Mouse (Mus musculus) embryonic facial prominence, embryonic 11.5 days (tissue): ENCODE data around the gene Dapp1. TPM values are rescaled to one million over a fixed set of nuclear protein-coding genes. Genes with fewer than 3 reads are reported as not detected.

Experiments used
- ATAC-seq: fragments of 200-750 bp; cut with Nextera tagmentation; replicated peaks from 2 replicates; pipeline ENCODE4 v1.8.0; 2017; ENCODE audit warnings: low read depth; ENCODE audit not compliant: insufficient number of reproducible peaks, low FRiP score, low TSS enrichment
- DNase-seq: peaks from one replicate; pipeline ENCODE4 v3.0.0-alpha.2; 2015; ENCODE audit warnings: low spot score
- H3K27ac ChIP-seq: fragments of 300-500 bp; sonication (generic); replicated peaks from 2 replicates; pipeline ENCODE4 v1.5.1; 2014; ENCODE audit warnings: mild to moderate bottlenecking, low read depth, low read length, control low read depth
- H3K27me3 ChIP-seq: fragments of 300-500 bp; sonication (generic); 2 replicates; pipeline ENCODE4 v1.6.1; 2014; ENCODE audit warnings: mild to moderate bottlenecking, low read length, moderate library complexity, mixed read lengths; ENCODE audit not compliant: control insufficient read depth, insufficient read depth
- H3K36me3 ChIP-seq: fragments of 300-500 bp; sonication (generic); replicated peaks from 2 replicates; pipeline ENCODE4 v1.6.1; 2014; ENCODE audit warnings: low read depth, mild to moderate bottlenecking, low read length, moderate library complexity, mixed read lengths; ENCODE audit not compliant: control insufficient read depth, insufficient read depth
- H3K4me1 ChIP-seq: fragments of 300-500 bp; sonication (generic); 2 replicates; pipeline ENCODE4 v1.6.1; 2014; ENCODE audit warnings: low read length, mixed read lengths; ENCODE audit not compliant: control insufficient read depth, insufficient read depth
- H3K4me2 ChIP-seq: fragments of 300-500 bp; sonication (generic); 2 replicates; pipeline ENCODE4 v1.6.1; 2014; ENCODE audit warnings: low read depth, mild to moderate bottlenecking, control low read depth, low read length, moderate library complexity
- H3K4me3 ChIP-seq: fragments of 300-500 bp; sonication (generic); 2 replicates; pipeline ENCODE4 v1.5.1; 2014; ENCODE audit warnings: low read depth, low read length, control low read depth
- H3K9ac ChIP-seq: fragments of 300-500 bp; sonication (generic); replicated peaks from 2 replicates; pipeline ENCODE4 v1.6.1; 2014; ENCODE audit warnings: mild to moderate bottlenecking, control low read depth, low read length
- H3K9me3 ChIP-seq: fragments of 300-500 bp; sonication (generic); replicated peaks from 2 replicates; pipeline ENCODE4 v1.6.1; 2016; ENCODE audit warnings: mild to moderate bottlenecking, low read length, inconsistent platforms, mixed read lengths; ENCODE audit not compliant: control insufficient read depth
- WGBS: fragments of 180-500 bp; shearing (Covaris S2); extraction: QIAGEN DNeasy Blood & Tissue Kit; methylation state at CpG from one replicate; pipeline ENCODE4 v1.1.7; 2014; 5-methylcytosine and 5-hydroxymethylcytosine counted together
- polyA plus RNA-seq: library from polyadenylated mRNA; unstranded; fragments of >200 nt; fragmentation: Nextera tagmentation; extraction: Ambion mirVana; gene quantifications from 2 replicates; pipeline ENCODE4 v1.2.1, GENCODE M21; 2014

Dapp1 gene
- polyA plus RNA-seq, 1 experiment from 2014 or later = 4.6 TPM

GRCm38 (mm10) chr3:138014725-138015124 lies 33.4 kb upstream of the Dapp1 start:
- Histone ChIP-seq H3K27me3 (no peaks in the 10 kb centered on the region), H3K4me3 (no peak overlapping the region), H3K4me2 (no peak overlapping the region), H3K9me3 (no peaks in the 10 kb centered on the region), H3K27ac (no peak overlapping the region), H3K36me3 (no peaks in the 10 kb centered on the region), H3K9ac (no peak overlapping the region), H3K4me1 (no peaks in the 10 kb centered on the region)
- ATAC-seq = no peak
- WGBS = 82% methylated on average over 2 of the region's 2 CpGs
- DNase-seq = no peak

- WGBS = 57% methylated on average over 4 of the region's 4 CpGs
- H3K9ac ChIP-seq = no peak overlapping the region
- ATAC-seq (no peak), DNase-seq (no peak)
- H3K4me2 ChIP-seq = no peak overlapping the region
- no peaks in the 10 kb centered on the region for H3K36me3 ChIP-seq
- H3K9me3 ChIP-seq = no peaks in the 10 kb centered on the region
- no peak overlapping the region for H3K4me3 ChIP-seq
- H3K4me1 ChIP-seq = no peaks in the 10 kb centered on the region
- no peaks in the 10 kb centered on the region for H3K27me3 ChIP-seq
- no peak overlapping the region for H3K27ac ChIP-seq
Measured at GRCm38 (mm10) chr3:138012351-138012750, 31.0 kb upstream of the Dapp1 start.

- no peak overlapping the region for H3K9ac ChIP-seq
- WGBS = 73% methylated on average over 6 of the region's 6 CpGs
- H3K36me3 ChIP-seq = no peaks in the 10 kb centered on the region
- no peaks in the 10 kb centered on the region for H3K4me1 ChIP-seq
- no peak for ATAC-seq
- H3K9me3 ChIP-seq = no peaks in the 10 kb centered on the region
- H3K4me2 ChIP-seq = no peak overlapping the region
- no peak overlapping the region for H3K27ac ChIP-seq
- no peak for DNase-seq
- H3K4me3 ChIP-seq = no peak overlapping the region
- H3K27me3 ChIP-seq = no peaks in the 10 kb centered on the region
Measured at GRCm38 (mm10) chr3:138008152-138008551, 26.8 kb upstream of the Dapp1 start.

- Histone ChIP-seq H3K9ac (no peak overlapping the region), H3K4me3 (no peak overlapping the region), H3K4me2 (no peak overlapping the region), H3K9me3 (no peaks in the 10 kb centered on the region), H3K4me1 (no peaks in the 10 kb centered on the region), H3K27me3 (no peaks in the 10 kb centered on the region), H3K27ac (no peak overlapping the region), H3K36me3 (no peaks in the 10 kb centered on the region)
- DNase-seq (no peak), ATAC-seq (no peak)
- 63% methylated on average over 3 of the region's 3 CpGs for whole genome bisulfite sequencing
Measured at GRCm38 (mm10) chr3:138006896-138007295, 25.6 kb upstream of the Dapp1 start.

GRCm38 (mm10) chr3:138003264-138003663 lies 21.9 kb upstream of the Dapp1 start:
- Histone ChIP-seq H3K9ac (no peak overlapping the region), H3K36me3 (no peaks in the 10 kb centered on the region), H3K27me3 (no peaks in the 10 kb centered on the region), H3K4me2 (no peak overlapping the region), H3K4me3 (no peak overlapping the region), H3K4me1 (no peaks in the 10 kb centered on the region), H3K9me3 (no peaks in the 10 kb centered on the region), H3K27ac (no peak overlapping the region)
- no peak for ATAC-seq
- 80% methylated on average over 7 of the region's 7 CpGs for WGBS
- no peak for DNase-seq

- H3K4me1 ChIP-seq = no peaks in the 10 kb centered on the region
- DNase-seq (no peak), ATAC-seq (no peak)
- H3K9ac ChIP-seq = no peak overlapping the region
- no peak overlapping the region for H3K4me3 ChIP-seq
- no peaks in the 10 kb centered on the region for H3K27me3 ChIP-seq
- WGBS = 81% methylated on average over 6 of the region's 6 CpGs
- H3K36me3 ChIP-seq = no peaks in the 10 kb centered on the region
- H3K4me2 ChIP-seq = no peak overlapping the region
- H3K27ac ChIP-seq = no peak overlapping the region
- H3K9me3 ChIP-seq = no peaks in the 10 kb centered on the region
Measured at GRCm38 (mm10) chr3:138002545-138002944, 21.2 kb upstream of the Dapp1 start.

GRCm38 (mm10) chr3:138001865-138002264 lies 20.5 kb upstream of the Dapp1 start:
- ATAC-seq (no peak), DNase-seq (no peak)
- Histone ChIP-seq H3K9ac (no peak overlapping the region), H3K27me3 (no peaks in the 10 kb centered on the region), H3K4me3 (no peak overlapping the region), H3K36me3 (no peaks in the 10 kb centered on the region), H3K9me3 (no peaks in the 10 kb centered on the region), H3K4me1 (no peaks in the 10 kb centered on the region), H3K4me2 (no peak overlapping the region), H3K27ac (no peak overlapping the region)
- 69% methylated on average over 4 of the region's 4 CpGs for WGBS

GRCm38 (mm10) chr3:138000724-138001069 lies 19.4 kb upstream of the Dapp1 start:
- ATAC-seq (no peak), DNase-seq (no peak)
- no peaks in the 10 kb centered on the region for H3K27me3 ChIP-seq
- H3K9ac ChIP-seq = no peak overlapping the region
- H3K27ac ChIP-seq = no peak overlapping the region
- H3K4me2 ChIP-seq = no peak overlapping the region
- no peaks in the 10 kb centered on the region for H3K36me3 ChIP-seq
- no peak overlapping the region for H3K4me3 ChIP-seq
- H3K4me1 ChIP-seq = no peaks in the 10 kb centered on the region
- 58% methylated on average over 4 of the region's 4 CpGs for WGBS
- H3K9me3 ChIP-seq = no peaks in the 10 kb centered on the region
